Mouse (Mus musculus) forebrain, embryonic 12.5 days (tissue): ENCODE measurements around the gene Rpl32. TPM values are rescaled to one million over a fixed set of nuclear protein-coding genes. Genes with fewer than 3 reads are reported as not detected.

Experiments used
- ATAC-seq: fragments of 200-750 bp; cut with Nextera tagmentation; 2 replicates; pipeline ENCODE4 v1.8.0; 2017; ENCODE audit warnings: moderate TSS enrichment; ENCODE audit not compliant: low FRiP score
- H3K27ac ChIP-seq: fragments of 300-500 bp; sonication (generic); 2 replicates; pipeline ENCODE4 v1.5.1; 2016; ENCODE audit warnings: mild to moderate bottlenecking
- H3K27me3 ChIP-seq: fragments of 300-500 bp; sonication (generic); 2 replicates; pipeline ENCODE4 v1.6.1; 2016; ENCODE audit warnings: mild to moderate bottlenecking
- H3K36me3 ChIP-seq: fragments of 300-500 bp; sonication (generic); replicated peaks from 2 replicates; pipeline ENCODE4 v1.6.1; 2016; ENCODE audit warnings: mild to moderate bottlenecking
- H3K4me1 ChIP-seq: fragments of 300-500 bp; sonication (generic); 2 replicates; pipeline ENCODE4 v1.6.1; 2016
- H3K4me2 ChIP-seq: fragments of 300-500 bp; sonication (generic); 2 replicates; pipeline ENCODE4 v1.6.1; 2016; ENCODE audit warnings: mild to moderate bottlenecking, moderate library complexity
- H3K4me3 ChIP-seq: fragments of 300-500 bp; sonication (generic); replicated peaks from 2 replicates; pipeline ENCODE4 v1.5.1; 2016; ENCODE audit warnings: mild to moderate bottlenecking
- H3K9ac ChIP-seq: fragments of 300-500 bp; sonication (generic); 2 replicates; pipeline ENCODE4 v1.6.1; 2016; ENCODE audit warnings: mild to moderate bottlenecking
- H3K9me3 ChIP-seq: fragments of 300-500 bp; sonication (generic); 2 replicates; pipeline ENCODE4 v1.6.1; 2016
- WGBS: fragments of 180-500 bp; shearing (Covaris S2); methylation state at CpG from one replicate; pipeline ENCODE4 v1.1.7; 2016; 5-methylcytosine and 5-hydroxymethylcytosine counted together
- polyA plus RNA-seq: library from polyadenylated mRNA; unstranded; fragments of >200 nt; fragmentation: Nextera tagmentation; extraction: Ambion mirVana; gene quantifications from 2 replicates; pipeline ENCODE4 v1.2.1, GENCODE M21; 2016

Gene Rpl32
- polyA plus RNA-seq, 1 experiment from 2014 or later = 1,828 TPM

DNA sequence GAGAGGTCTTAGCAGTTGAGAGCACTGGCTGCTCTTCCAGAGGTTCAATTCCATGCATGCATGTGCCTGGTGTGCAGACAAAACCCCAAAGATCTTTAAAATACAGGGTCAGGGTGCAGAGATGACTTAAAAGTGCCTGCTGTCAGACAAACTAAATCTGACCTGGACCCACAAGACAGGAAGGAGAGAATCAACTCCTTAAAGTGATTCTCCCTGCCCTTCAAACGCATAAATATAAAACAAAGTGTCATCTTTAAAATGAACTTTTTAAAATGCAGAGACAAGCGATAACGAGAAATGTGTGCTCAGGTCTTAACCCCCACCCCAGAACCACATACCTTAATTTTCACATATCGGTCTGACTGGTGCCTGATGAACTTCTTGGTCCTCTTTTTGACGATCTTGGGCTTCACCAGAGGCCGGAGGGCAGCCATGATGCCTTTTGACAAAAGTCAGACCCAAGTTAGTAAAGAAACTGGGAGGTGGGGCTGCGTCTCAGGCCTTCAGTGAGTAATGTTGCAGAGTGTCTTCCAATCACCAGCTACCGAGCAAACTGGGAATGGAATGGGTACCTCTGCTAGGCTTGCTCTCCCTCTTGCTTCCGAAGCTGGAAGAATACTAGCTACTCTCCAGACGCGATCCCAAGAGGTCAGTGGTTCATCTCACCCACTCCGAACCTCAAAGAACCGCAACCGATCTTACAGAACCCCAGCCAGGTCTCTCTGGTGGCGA is 917 bp downstream of the Rpl32 start:
- H3K9me3 ChIP-seq = no peaks in the 10 kb centered on the region
- H3K27me3 ChIP-seq = no peaks in the 10 kb centered on the region
- ATAC-seq = no peak
- peaks cover 23% of the 10 kb centered on the region for H3K4me1 ChIP-seq
- peak overlapping the region; percentile 99 for H3K9ac ChIP-seq
- peak overlapping the region; percentile 84 for H3K4me3 ChIP-seq
- H3K36me3 ChIP-seq = peaks cover 48% of the 10 kb centered on the region
- H3K27ac ChIP-seq = peak overlapping the region; percentile 97
- peak overlapping the region; percentile 82 for H3K4me2 ChIP-seq
- 3% methylated on average over 15 of the region's 15 CpGs for WGBS

DNA sequence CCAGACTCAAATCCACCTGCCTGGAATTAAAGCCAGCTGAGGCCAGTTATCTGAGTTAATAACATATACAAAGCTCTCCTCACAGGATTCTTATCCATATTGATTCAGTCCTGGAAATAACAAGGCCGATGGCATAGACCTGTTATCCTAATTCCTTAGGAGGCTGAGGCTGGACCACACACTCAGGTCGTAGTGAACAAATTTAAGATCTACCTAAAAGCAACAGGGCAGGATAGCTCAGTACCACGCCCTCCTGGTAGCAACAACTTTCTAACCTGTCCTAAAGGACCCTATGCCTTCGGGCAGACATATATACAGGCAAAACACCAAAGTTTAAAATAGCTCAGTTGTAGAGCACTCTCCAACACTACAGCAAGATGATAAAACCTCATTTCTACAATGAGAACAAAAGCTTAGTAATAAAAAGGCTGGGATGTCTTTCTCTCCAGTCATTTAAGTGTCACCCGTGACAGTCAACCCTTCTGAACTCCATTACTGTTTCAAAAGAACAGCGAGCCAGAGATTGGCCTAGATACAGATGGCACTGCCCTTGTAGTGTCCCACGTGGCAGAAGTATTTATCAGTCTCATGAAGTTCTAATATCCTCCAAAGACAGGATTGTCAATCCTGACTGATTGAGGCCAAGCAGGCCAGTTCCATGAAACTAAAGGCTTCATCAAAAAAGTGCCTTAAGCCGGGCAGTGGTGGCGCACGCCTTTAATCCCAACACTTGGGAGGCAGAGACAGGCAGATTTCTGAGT is 3.9 kb downstream of the Rpl32 start:
- Histone ChIP-seq H3K27ac (no peak overlapping the region), H3K27me3 (no peaks in the 10 kb centered on the region), H3K9me3 (no peaks in the 10 kb centered on the region), H3K4me3 (no peak overlapping the region), H3K36me3 (peaks cover 75% of the 10 kb centered on the region), H3K9ac (no peak overlapping the region), H3K4me1 (peaks cover 23% of the 10 kb centered on the region), H3K4me2 (no peak overlapping the region)
- WGBS = 72% methylated on average over 10 of the region's 10 CpGs
- no peak for ATAC-seq

DNA sequence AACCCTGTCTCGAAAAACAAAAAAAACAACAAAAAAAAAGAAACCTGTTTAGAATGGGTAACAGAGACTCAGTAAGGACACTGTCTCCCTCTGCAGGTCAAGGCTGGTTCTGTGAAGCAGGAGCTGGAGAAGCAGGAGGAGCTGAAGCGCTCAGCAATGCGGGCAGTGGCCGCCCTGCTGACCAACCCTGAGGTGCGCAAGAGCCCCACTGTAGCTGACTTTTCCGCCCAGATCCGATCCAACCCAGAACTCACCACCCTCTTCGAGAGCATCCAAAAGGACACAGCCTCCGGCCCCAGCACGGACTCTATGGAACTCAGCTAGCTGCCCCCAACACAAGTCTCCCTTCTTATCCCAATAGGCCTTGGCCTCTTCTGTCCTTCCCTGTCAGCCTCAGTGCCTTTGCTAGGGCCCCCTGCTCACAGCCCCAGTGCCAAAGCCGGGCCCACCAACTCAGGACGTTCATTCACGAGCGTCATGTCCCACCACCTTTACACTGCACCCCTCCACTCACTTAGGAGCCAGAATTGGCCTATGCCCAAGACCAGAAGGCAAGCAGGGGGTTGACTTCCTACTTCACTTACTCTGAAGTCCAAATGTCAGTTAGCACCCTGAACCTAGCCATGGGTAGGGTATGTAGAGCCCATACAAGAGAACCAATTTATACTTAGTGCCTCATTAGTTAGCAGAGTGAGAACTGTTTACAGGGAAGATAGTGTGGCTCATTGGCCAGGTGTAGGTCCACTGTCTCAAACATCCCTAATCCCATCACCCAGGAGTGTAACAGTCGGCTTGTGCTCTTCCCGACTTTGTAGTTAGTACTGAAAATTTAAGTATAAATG is 4.8 kb downstream of the Rpl32 start:
- ATAC-seq = peak; percentile 47
- H3K4me3 ChIP-seq = no peak overlapping the region
- no peaks in the 10 kb centered on the region for H3K27me3 ChIP-seq
- no peak overlapping the region for H3K9ac ChIP-seq
- 45% methylated on average over 16 of the region's 16 CpGs for WGBS
- no peak overlapping the region for H3K27ac ChIP-seq
- H3K4me1 ChIP-seq = peaks cover 23% of the 10 kb centered on the region
- H3K4me2 ChIP-seq = no peak overlapping the region
- no peaks in the 10 kb centered on the region for H3K9me3 ChIP-seq
- peaks cover 83% of the 10 kb centered on the region for H3K36me3 ChIP-seq

DNA sequence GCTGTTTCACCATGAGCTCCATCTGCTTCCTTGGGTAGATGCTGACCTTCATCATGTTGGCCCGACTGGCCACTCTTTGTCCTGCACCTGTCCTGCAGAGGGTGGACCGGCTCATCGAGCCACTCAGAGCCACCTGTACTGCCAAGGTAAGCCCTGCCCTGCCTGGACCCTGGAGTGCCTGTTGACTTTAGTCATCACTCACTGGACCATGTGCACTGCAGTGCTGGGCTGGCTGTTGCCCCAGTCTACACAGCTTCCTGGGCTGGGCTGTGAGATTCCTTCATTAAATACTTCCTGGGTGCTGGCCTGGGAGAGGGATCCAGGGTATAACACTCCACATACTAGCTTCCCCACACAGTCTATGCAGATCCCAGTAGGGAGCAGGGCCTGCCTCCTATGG is 6.7 kb downstream of the Rpl32 start:
- Histone ChIP-seq H3K9ac (no peak overlapping the region), H3K27me3 (no peaks in the 10 kb centered on the region), H3K27ac (no peak overlapping the region), H3K36me3 (peaks cover 96% of the 10 kb centered on the region), H3K9me3 (no peaks in the 10 kb centered on the region), H3K4me3 (no peak overlapping the region), H3K4me2 (no peak overlapping the region), H3K4me1 (peaks cover 16% of the 10 kb centered on the region)
- no peak for ATAC-seq
- WGBS = 98% methylated on average over 3 of the region's 3 CpGs

DNA sequence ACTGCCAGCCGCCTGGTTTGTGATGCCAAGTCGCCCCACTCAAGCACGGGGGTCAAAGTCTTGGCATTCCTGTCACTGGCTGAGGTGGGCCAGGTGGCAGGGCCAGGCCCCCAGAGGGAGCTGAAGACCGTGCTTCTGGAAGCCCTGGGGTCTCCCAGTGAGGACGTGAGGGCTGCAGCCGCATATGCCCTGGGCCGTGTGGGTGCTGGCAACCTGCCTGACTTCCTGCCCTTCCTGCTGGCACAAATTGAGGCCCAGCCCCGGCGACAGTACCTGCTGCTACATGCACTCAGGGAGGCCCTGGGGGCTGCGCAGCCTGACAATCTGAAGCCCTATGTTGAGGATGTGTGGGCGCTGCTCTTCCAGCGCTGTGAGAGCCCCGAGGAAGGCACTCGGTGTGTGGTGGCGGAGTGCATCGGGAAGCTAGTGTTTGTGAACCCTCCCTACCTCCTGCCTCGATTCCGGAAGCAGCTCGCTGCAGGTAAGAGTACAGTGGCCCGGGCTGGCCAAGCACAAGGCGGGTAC is 15.8 kb downstream of the Rpl32 start:
- Histone ChIP-seq H3K9ac (no peak overlapping the region), H3K27me3 (no peaks in the 10 kb centered on the region), H3K4me3 (no peak overlapping the region), H3K9me3 (no peaks in the 10 kb centered on the region), H3K4me2 (no peak overlapping the region), H3K4me1 (no peaks in the 10 kb centered on the region), H3K36me3 (peaks cover 98% of the 10 kb centered on the region), H3K27ac (no peak overlapping the region)
- WGBS = 94% methylated on average over 21 of the region's 21 CpGs
- ATAC-seq = no peak

DNA sequence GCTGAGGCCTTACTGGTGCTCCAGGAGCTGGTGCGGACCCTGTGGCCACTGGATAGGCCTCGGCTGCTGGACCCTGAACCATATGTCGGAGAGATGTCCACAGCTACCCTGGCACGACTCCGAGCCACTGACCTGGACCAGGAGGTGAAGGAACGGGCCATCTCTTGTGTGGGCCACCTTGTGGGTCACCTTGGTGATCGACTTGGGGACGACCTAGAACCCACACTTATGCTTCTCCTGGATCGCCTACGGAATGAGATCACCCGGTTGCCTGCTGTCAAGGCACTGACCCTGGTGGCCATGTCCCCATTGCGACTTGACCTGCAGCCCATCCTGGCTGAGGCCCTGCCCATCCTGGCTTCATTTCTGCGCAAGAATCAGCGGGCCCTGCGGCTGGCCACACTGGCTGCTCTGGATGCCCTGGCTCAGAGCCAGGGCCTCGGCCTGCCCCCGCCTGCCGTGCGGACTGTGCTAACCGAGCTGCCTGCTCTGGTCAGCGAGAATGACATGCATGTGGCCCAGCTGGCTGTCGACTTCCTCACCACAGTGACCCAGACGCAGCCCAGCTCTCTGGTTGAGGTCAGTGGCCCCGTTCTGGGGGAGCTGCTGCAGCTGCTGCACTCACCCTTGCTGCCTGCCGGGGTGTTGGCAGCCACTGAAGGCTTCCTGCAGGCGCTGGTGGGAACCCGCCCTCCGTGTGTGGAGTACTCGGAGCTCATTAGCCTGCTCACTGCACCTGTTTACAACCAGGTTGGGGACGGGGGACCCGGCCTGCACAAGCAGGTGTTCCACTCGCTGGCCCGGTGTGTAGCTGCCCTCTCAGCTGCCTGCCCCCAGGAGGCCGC is 16.5 kb downstream of the Rpl32 start:
- no peak overlapping the region for H3K4me2 ChIP-seq
- H3K27ac ChIP-seq = no peak overlapping the region
- H3K36me3 ChIP-seq = peaks cover 98% of the 10 kb centered on the region
- no peak for ATAC-seq
- WGBS = 92% methylated on average over 34 of the region's 34 CpGs
- no peaks in the 10 kb centered on the region for H3K27me3 ChIP-seq
- H3K9ac ChIP-seq = no peak overlapping the region
- no peak overlapping the region for H3K4me3 ChIP-seq
- H3K9me3 ChIP-seq = no peaks in the 10 kb centered on the region
- no peaks in the 10 kb centered on the region for H3K4me1 ChIP-seq

DNA sequence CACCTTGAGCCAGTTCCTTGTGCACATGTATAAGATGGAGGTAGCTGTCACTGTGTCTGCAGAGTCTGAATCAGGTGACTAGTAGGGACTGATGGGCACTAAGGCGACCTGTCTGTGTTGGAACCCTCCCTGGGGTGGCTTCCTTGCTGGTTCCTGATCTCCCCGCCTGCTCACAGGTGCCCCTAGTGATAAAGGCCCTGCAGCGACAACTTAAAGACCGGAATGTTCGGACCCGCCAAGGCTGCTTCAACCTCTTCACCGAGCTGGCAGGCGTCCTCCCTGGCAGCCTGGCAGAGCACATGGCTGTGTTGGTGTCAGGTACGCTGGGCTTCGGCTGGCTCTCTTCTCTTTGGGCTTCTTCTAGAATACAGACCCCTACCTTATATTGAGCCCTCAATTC is 17.5 kb downstream of the Rpl32 start:
- ATAC-seq = no peak
- Histone ChIP-seq H3K27me3 (no peaks in the 10 kb centered on the region), H3K4me3 (no peak overlapping the region), H3K4me1 (no peaks in the 10 kb centered on the region), H3K36me3 (peaks cover 98% of the 10 kb centered on the region), H3K9ac (no peak overlapping the region), H3K9me3 (no peaks in the 10 kb centered on the region), H3K4me2 (no peak overlapping the region), H3K27ac (no peak overlapping the region)
- 83% methylated on average over 10 of the region's 10 CpGs for WGBS

DNA sequence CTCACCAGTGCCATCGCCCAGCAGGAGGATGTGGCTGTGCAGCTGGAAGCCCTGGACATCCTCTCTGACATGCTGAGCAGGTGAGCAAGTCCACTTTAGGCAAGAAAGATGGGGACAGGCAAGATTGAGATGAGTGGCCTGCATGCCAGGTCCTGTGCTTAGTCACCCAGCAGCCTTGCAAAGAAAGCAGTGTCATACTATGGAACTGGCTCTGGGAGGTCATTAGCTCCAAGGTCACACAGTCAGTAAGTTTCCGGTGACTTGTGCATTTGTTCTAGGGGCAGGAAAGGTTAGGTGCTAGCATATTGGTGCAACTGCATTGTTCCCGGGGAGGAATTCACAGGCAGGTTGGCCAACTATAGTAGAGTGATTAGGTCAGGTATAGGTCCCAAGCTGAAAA is 25.8 kb downstream of the Rpl32 start:
- Histone ChIP-seq H3K9me3 (no peaks in the 10 kb centered on the region), H3K36me3 (peaks cover 89% of the 10 kb centered on the region), H3K4me1 (no peaks in the 10 kb centered on the region), H3K4me3 (no peak overlapping the region), H3K9ac (no peak overlapping the region), H3K4me2 (no peak overlapping the region), H3K27ac (no peak overlapping the region), H3K27me3 (no peaks in the 10 kb centered on the region)
- ATAC-seq = no peak
- 93% methylated on average over 3 of the region's 3 CpGs for WGBS

DNA sequence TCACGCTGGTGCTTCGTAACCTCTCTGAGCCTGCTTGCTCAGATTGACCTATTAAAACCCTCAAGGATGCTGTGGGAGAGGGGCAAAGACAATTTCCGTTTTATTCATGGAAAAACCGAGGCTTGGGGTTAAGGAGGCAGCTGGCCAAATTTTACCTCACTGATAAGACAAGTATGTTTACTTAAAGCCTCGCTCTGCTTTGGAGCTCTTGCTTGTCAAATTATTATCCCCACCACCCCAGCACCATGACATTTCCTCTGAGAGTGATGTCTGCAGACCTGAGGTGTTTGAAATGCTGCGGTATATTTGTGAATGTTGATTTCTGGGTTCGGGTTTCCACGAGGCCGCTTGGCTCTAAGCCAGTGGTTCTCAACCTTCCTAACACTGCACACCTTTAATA is 32.2 kb downstream of the Rpl32 start:
- H3K9me3 ChIP-seq = no peaks in the 10 kb centered on the region
- ATAC-seq = no peak
- peak overlapping the region; percentile 68 for H3K4me3 ChIP-seq
- peak overlapping the region; percentile 78 for H3K4me2 ChIP-seq
- peaks cover 23% of the 10 kb centered on the region for H3K4me1 ChIP-seq
- no peak overlapping the region for H3K27ac ChIP-seq
- H3K9ac ChIP-seq = no peak overlapping the region
- H3K36me3 ChIP-seq = peaks cover 25% of the 10 kb centered on the region
- WGBS = 80% methylated on average over 9 of the region's 9 CpGs
- H3K27me3 ChIP-seq = no peaks in the 10 kb centered on the region

DNA sequence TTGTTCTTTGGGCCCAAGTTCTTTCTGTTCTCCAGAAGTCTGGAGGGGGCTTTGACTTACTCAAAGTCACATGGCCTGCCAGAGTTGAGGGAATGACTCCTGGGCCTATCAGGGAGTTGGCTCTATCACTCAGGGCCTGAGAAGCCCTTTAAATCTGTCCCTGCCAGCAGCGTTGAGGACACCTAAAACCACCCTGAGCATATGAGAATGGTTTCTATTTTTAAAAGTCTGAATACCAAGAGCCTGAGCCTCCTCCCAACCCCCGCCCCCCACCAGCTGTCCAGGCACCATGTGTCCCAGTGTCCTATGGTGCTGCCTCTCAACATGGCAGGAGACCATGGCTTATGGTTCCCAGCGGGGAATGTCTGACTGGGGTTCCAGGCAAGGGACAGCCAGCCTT is 32.7 kb downstream of the Rpl32 start:
- peak overlapping the region; percentile 68 for H3K4me3 ChIP-seq
- peaks cover 20% of the 10 kb centered on the region for H3K36me3 ChIP-seq
- peaks cover 23% of the 10 kb centered on the region for H3K4me1 ChIP-seq
- no peaks in the 10 kb centered on the region for H3K9me3 ChIP-seq
- H3K9ac ChIP-seq = peak overlapping the region; percentile 85
- H3K4me2 ChIP-seq = peak overlapping the region; percentile 78
- peak overlapping the region; percentile 80; the same call in 1 of the 2 replicates for H3K27ac ChIP-seq
- no peaks in the 10 kb centered on the region for H3K27me3 ChIP-seq
- no peak for ATAC-seq
- WGBS = 58% methylated on average over 3 of the region's 3 CpGs

DNA sequence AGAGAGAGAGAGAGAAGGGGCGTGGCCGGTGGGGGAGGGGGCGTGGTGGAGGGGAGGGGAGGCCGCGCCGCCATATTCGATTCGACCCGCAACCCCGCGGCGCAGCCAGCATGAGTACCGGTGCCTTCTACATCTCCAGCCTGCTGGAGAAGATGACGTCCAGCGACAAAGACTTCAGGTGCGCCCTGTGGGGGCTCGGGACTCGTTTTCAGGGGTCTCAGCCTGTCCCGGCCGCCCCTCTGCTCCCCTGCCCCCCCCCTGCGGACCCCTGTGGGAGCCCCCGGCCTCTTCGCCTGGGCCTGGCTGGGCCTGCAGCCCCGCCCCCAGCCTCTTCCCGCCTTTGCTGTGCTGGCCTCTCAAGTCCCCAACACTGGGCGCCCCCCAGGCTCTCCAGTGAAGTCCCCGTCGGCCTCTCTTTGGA is 34.0 kb downstream of the Rpl32 start, which contains the start of gene Cand2:
Cand2 (plus strand) TSS at position 38 of the 421 bp plus-strand sequence.
- Histone ChIP-seq H3K27ac (peak within 1 kb of the TSS; percentile 80), H3K4me3 (peak within 1 kb of the TSS; percentile 68), H3K9me3 (no peaks in the 10 kb centered on the region), H3K9ac (peak within 1 kb of the TSS; percentile 85), H3K27me3 (no peaks in the 10 kb centered on the region), H3K4me2 (peak within 1 kb of the TSS; percentile 78), H3K36me3 (peaks cover 9% of the 10 kb centered on the region), H3K4me1 (peaks cover 23% of the 10 kb centered on the region)
- 0% methylated on average over 11 of the region's 28 CpGs for WGBS
- peak; percentile 90 for ATAC-seq
